In the genomic region with DNA sequence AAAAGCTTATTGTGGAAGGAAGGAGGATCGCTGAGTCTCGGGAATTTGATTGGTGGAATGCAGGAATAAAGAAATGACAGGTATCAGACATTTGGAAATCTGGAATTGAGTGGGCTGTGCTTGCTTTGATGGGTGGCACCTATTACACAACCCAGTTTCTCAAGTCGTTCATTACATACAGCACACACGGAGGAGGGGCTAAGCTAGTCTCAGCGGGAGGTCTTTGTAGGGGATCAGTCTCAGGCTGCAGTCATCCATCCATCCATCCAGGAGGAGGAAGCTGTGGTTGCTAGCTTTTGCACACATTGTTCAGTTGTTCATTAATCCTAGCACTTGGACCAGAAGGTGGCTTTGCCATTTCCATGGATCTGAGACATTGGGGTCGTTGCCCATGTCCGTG, we compare ENCODE assay signal across 22 mouse cellular contexts.
"Had no signal": no experiment of that assay in that cellular context is flagged by ENCODE, and none has a peak within 500 bp of the region (broad histone marks: within the 10 kb centered on the region; RNA-seq: fewer than 3 reads in every experiment).

No protein-coding gene starts in this region.

- H3K4me2 ChIP-seq: liver, embryonic 13.5 days; liver, embryonic 15.5 days; lung, embryonic 14.5 days; midbrain, embryonic 12.5 days; neural tube, embryonic 13.5 days; neural tube, embryonic 15.5 days; stomach, embryonic 15.5 days had no signal

- DNase-seq: liver, embryonic 13.5 days; liver, postnatal 0 days; lung, postnatal 10 days; lung, postnatal 36 days; midbrain, embryonic 14.5 days; retina, postnatal 1 day; right cerebral cortex, adult 18-20 months; right cerebral cortex, postnatal 25 days; thymus, adult 2 months; thymus, postnatal 25 days; thymus, postnatal 4 days had no signal

- H3K9ac ChIP-seq: liver, embryonic 13.5 days; liver, embryonic 15.5 days; liver, postnatal 0 days; lung, embryonic 14.5 days; midbrain, embryonic 12.5 days; neural tube, embryonic 13.5 days; neural tube, embryonic 15.5 days; stomach, embryonic 15.5 days had no signal

- H3K27me3 ChIP-seq: liver, embryonic 13.5 days; liver, embryonic 15.5 days; midbrain, embryonic 12.5 days; neural tube, embryonic 13.5 days; neural tube, embryonic 15.5 days; stomach, embryonic 15.5 days had no signal

- H3K4me1 ChIP-seq: liver, embryonic 13.5 days; liver, embryonic 15.5 days; midbrain, embryonic 12.5 days had no signal

- H3K36me3 ChIP-seq: liver, embryonic 13.5 days; liver, embryonic 15.5 days; midbrain, embryonic 10.5 days; midbrain, embryonic 12.5 days; neural tube, embryonic 13.5 days; neural tube, embryonic 15.5 days; stomach, embryonic 15.5 days had no signal

- ATAC-seq: liver, postnatal 0 days; midbrain, embryonic 16.5 days had no signal

- H3K4me3 ChIP-seq: liver, embryonic 13.5 days; liver, embryonic 15.5 days; midbrain, embryonic 10.5 days; midbrain, embryonic 12.5 days; myocyte; neural tube, embryonic 13.5 days; neural tube, embryonic 15.5 days; stomach, embryonic 15.5 days had no signal

- H3K27ac ChIP-seq: liver, embryonic 13.5 days; liver, embryonic 15.5 days; macrophage; midbrain, embryonic 10.5 days; midbrain, embryonic 12.5 days; neural tube, embryonic 13.5 days; neural tube, embryonic 15.5 days; stomach, embryonic 15.5 days; stomach, postnatal 0 days had no signal

- H3K9me3 ChIP-seq: liver, embryonic 13.5 days; liver, embryonic 15.5 days; midbrain, embryonic 10.5 days; midbrain, embryonic 12.5 days; neural tube, embryonic 13.5 days; neural tube, embryonic 15.5 days; stomach, embryonic 15.5 days had no signal
